Mouse (Mus musculus): ENCODE results near the gene Gm7544.

DNA sequence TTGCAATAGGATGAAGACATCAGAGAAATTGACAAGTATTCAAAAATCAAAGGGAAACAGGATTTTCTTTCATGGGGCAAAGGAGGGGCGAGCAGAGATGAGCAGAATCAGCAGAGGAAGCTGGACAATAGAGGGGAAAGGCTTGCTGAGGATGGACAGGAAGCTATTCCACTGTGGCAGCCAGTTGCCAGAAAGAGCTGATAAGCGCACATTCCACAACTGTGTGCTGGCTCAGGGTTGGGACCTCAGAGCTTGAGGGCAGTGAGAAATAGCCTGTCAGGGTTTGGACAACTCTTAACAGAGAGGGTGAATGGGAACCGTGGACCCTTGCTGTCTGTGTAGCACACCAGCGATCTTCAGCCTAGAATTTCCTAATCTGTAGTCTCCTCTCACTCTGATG is 16.2 kb upstream of the Gm7544 start:
- TF ChIP-seq CTCF (IDR thresholded peaks at IDR 0.05; ENCODE audit: control insufficient read depth, insufficient read depth, low read length) (no peak), POLR2A (IDR thresholded peaks at IDR 0.05; ENCODE audit: borderline replicate concordance, control insufficient read depth, low read depth, low read length) (no peak)

All from bone marrow, adult 2 months (tissue).